Mouse (Mus musculus): ENCODE data around the gene Camk1d. TPM values are rescaled to one million over a fixed set of nuclear protein-coding genes. Genes with fewer than 3 reads are reported as not detected.

The Camk1d gene
- polyA plus RNA-seq, 1 experiment: 25.6 TPM

- H3K4me1 ChIP-seq (ENCODE audit: control insufficient read depth, insufficient read depth, low read length): peaks cover 3% of the 10 kb centered on the region; the same call in 1 of the 2 replicates
- H3K27me3 ChIP-seq (ENCODE audit: control insufficient read depth, insufficient read depth, low read length): no peaks in the 10 kb centered on the region
- 71% methylated on average over 9 of the region's 9 CpGs for WGBS
- DNase-seq: no peak
- no peak overlapping the region for H3K27ac ChIP-seq (ENCODE audit: insufficient read depth, low read length)
- H3K4me3 ChIP-seq (replicated peaks; ENCODE audit: insufficient read depth, low read depth, low read length): no peak overlapping the region
- TF ChIP-seq CTCF (IDR thresholded peaks at IDR 0.05; ENCODE audit: borderline replicate concordance, insufficient read depth, low read depth, low read length): no peak
- no peak for TF ChIP-seq POLR2A (IDR thresholded peaks at IDR 0.05; ENCODE audit: borderline replicate concordance, insufficient read depth, low read length)
These were observed 259.5 kb downstream of the Camk1d start for GRCm38 (mm10) chr2:5454830-5455229.

DNA sequence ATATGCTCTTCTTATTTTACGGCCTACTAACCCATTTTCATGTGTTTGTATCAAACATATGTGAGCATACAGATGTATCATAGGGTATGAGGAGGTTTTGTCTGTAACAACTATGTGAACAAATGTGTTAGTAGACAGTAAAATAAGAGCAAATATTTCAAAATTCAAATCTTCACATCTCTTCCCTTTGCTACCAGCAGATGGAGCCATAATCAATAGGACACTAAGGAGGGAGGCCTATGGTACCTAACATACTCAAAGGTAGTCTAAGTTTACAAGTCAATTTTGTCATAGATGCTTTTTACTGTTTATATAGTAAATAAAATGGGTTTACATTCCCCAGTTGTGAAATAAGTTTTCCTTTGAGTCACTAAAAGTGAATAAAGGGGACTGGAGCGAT is 262.7 kb downstream of the Camk1d start:
- peak in 1 of 2 experiments; percentile 19 for DNase-seq
- no peak overlapping the region for H3K27ac ChIP-seq (ENCODE audit: insufficient read depth, low read length)
- peaks cover 3% of the 10 kb centered on the region; the same call in 1 of the 2 replicates for H3K4me1 ChIP-seq (ENCODE audit: control insufficient read depth, insufficient read depth, low read length)
- no peak overlapping the region for H3K4me3 ChIP-seq (replicated peaks; ENCODE audit: insufficient read depth, low read depth, low read length)
- TF ChIP-seq CTCF (IDR thresholded peaks at IDR 0.05; ENCODE audit: borderline replicate concordance, insufficient read depth, low read depth, low read length) (no peak), POLR2A (IDR thresholded peaks at IDR 0.05; ENCODE audit: borderline replicate concordance, insufficient read depth, low read length) (no peak)
- 91% methylated on average over 2 of the region's 2 CpGs for WGBS
- no peaks in the 10 kb centered on the region for H3K27me3 ChIP-seq (ENCODE audit: control insufficient read depth, insufficient read depth, low read length)

DNA sequence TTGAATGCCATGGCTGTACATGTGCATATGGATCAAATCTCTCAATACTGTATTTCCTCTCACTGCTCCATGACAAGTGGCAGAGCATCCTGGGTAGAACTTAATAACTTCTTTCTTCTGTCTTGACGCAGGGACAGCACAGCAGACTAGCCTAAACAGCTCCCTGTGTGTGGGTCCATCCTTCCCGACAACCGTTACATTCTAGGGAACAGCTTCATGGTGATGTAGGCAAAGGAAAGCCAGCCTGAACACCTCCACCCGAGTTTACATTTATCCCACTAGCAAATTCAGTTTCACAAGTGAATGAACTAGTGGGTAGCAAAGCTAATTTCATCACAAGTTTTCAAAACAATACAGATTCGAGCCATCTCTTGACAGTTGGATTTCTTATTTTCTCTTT is 269.0 kb downstream of the Camk1d start:
- H3K4me1 ChIP-seq (ENCODE audit: control insufficient read depth, insufficient read depth, low read length): no peaks in the 10 kb centered on the region
- WGBS: 86% methylated on average over 5 of the region's 5 CpGs
- DNase-seq: no peak
- H3K27me3 ChIP-seq (ENCODE audit: control insufficient read depth, insufficient read depth, low read length): no peaks in the 10 kb centered on the region
- no peak overlapping the region for H3K27ac ChIP-seq (ENCODE audit: insufficient read depth, low read length)
- TF ChIP-seq POLR2A (IDR thresholded peaks at IDR 0.05; ENCODE audit: borderline replicate concordance, insufficient read depth, low read length) (no peak), CTCF (IDR thresholded peaks at IDR 0.05; ENCODE audit: borderline replicate concordance, insufficient read depth, low read depth, low read length) (no peak)
- no peak overlapping the region for H3K4me3 ChIP-seq (replicated peaks; ENCODE audit: insufficient read depth, low read depth, low read length)

- no peaks in the 10 kb centered on the region for H3K27me3 ChIP-seq (ENCODE audit: control insufficient read depth, insufficient read depth, low read length)
- WGBS: 71% methylated on average over 2 of the region's 2 CpGs
- H3K4me1 ChIP-seq (ENCODE audit: control insufficient read depth, insufficient read depth, low read length): peaks cover 7% of the 10 kb centered on the region; the same call in 1 of the 2 replicates
- H3K27ac ChIP-seq (ENCODE audit: insufficient read depth, low read length): no peak overlapping the region
- no peak overlapping the region for H3K4me3 ChIP-seq (replicated peaks; ENCODE audit: insufficient read depth, low read depth, low read length)
- no peak for DNase-seq
- TF ChIP-seq POLR2A (IDR thresholded peaks at IDR 0.05; ENCODE audit: borderline replicate concordance, insufficient read depth, low read length) (no peak), CTCF (IDR thresholded peaks at IDR 0.05; ENCODE audit: borderline replicate concordance, insufficient read depth, low read depth, low read length) (no peak)
These were observed 276.6 kb downstream of the Camk1d start for GRCm38 (mm10) chr2:5437690-5438089.

DNA sequence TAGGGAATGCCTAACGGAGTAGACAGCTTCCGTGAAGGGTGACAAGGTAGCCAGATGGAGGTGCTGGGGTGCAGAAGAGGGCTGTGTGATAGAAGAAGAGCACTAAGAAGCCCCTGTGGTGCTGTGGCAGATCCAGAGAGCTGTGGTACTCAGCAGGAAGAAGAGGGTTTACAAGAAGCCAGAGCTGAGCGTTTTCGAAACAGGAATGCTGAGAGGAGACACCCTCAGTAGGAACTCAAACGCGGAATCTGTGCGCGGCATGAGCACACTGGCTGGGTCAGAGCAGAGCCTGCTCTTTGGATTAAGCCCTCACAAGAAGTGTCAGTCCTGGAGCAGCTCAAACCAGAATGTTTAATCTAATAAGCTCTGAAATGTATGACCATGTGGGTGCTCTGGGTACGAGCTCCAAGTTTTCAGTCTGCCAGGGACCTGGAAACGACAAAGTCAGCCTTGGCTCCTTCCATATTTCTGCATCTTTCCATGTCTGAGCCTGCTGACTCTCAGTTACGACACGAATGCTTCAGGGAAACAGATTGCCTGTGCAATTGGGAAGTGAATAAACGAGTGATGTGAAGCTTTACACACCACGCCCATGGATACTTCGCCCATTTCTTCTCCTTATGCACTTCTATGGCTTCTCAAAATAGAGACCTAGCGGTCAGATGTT is 278.6 kb downstream of the Camk1d start:
- TF ChIP-seq CTCF (IDR thresholded peaks at IDR 0.05; ENCODE audit: borderline replicate concordance, insufficient read depth, low read depth, low read length) (no peak), POLR2A (IDR thresholded peaks at IDR 0.05; ENCODE audit: borderline replicate concordance, insufficient read depth, low read length) (no peak)

GRCm38 (mm10) chr2:5431309-5431708 is 283.0 kb downstream of the Camk1d start:
- Histone ChIP-seq H3K27ac (ENCODE audit: insufficient read depth, low read length) (no peak overlapping the region), H3K4me1 (ENCODE audit: control insufficient read depth, insufficient read depth, low read length) (peaks cover 7% of the 10 kb centered on the region; the same call in 1 of the 2 replicates), H3K27me3 (ENCODE audit: control insufficient read depth, insufficient read depth, low read length) (no peaks in the 10 kb centered on the region), H3K4me3 (replicated peaks; ENCODE audit: insufficient read depth, low read depth, low read length) (no peak overlapping the region)
- 68% methylated on average over 2 of the region's 2 CpGs for WGBS
- no peak for TF ChIP-seq POLR2A (IDR thresholded peaks at IDR 0.05; ENCODE audit: borderline replicate concordance, insufficient read depth, low read length)
- TF ChIP-seq CTCF (IDR thresholded peaks at IDR 0.05; ENCODE audit: borderline replicate concordance, insufficient read depth, low read depth, low read length): peak; percentile 60; the same call in 1 of the 2 replicates
- DNase-seq: no peak

More for the DNA sequence above, 278.6 kb downstream of the Camk1d start:
- H3K4me3 ChIP-seq (replicated peaks; ENCODE audit: insufficient read depth, low read depth, low read length): no peak overlapping the region
- 37% methylated on average over 16 of the region's 16 CpGs for WGBS
- no peak overlapping the region for H3K27ac ChIP-seq (ENCODE audit: insufficient read depth, low read length)
- no peaks in the 10 kb centered on the region for H3K27me3 ChIP-seq (ENCODE audit: control insufficient read depth, insufficient read depth, low read length)
- peaks cover 7% of the 10 kb centered on the region; the same call in 1 of the 2 replicates for H3K4me1 ChIP-seq (ENCODE audit: control insufficient read depth, insufficient read depth, low read length)
- DNase-seq: no peak

DNA sequence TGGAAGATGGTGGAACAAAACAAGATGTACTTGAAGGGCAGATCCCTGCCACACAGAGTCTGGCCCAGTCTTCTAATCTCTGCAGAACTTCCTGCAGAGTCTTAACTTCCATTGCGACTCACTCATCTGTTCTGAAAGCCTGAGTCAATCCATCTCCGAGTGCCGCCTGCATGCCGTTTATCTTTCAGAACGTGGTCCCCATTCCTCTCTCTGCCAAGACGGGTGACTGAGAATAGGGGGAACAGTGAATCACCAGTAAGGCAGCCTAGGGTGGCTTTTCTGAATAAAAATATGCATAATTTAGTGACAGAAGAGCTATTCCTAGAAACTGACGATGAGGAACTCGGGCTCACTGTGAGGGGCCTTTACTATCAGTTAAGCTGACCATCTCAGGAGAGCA is 284.4 kb downstream of the Camk1d start:
- H3K4me3 ChIP-seq (replicated peaks; ENCODE audit: insufficient read depth, low read depth, low read length): no peak overlapping the region
- WGBS: 59% methylated on average over 8 of the region's 8 CpGs
- H3K27me3 ChIP-seq (ENCODE audit: control insufficient read depth, insufficient read depth, low read length): no peaks in the 10 kb centered on the region
- H3K27ac ChIP-seq (ENCODE audit: insufficient read depth, low read length): no peak overlapping the region
- DNase-seq: no peak
- no peaks in the 10 kb centered on the region for H3K4me1 ChIP-seq (ENCODE audit: control insufficient read depth, insufficient read depth, low read length)
- no peak for TF ChIP-seq POLR2A (IDR thresholded peaks at IDR 0.05; ENCODE audit: borderline replicate concordance, insufficient read depth, low read length)
- TF ChIP-seq CTCF (IDR thresholded peaks at IDR 0.05; ENCODE audit: borderline replicate concordance, insufficient read depth, low read depth, low read length): no peak

DNA sequence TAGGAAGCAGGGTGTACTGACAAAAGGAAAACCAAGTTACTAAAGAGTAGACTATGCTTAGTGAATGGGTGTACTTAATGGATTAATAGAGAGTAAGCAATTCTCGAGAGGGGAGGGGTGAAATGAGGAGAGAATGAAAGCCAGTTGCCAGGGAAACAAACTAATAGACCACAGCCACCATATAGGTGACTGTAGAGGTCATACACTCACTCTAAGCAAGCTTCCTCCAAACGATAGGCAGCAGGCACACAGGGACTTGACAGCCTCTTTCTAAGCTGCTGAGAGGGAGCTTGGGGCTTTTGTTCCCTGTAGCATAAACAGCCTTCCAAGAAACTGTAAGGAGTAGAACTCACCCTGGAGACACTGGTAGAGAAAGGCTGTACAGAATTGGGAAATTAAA is 288.2 kb downstream of the Camk1d start:
- no peak for DNase-seq
- Histone ChIP-seq H3K27me3 (ENCODE audit: control insufficient read depth, insufficient read depth, low read length) (no peaks in the 10 kb centered on the region), H3K4me1 (ENCODE audit: control insufficient read depth, insufficient read depth, low read length) (peaks cover 4% of the 10 kb centered on the region; the same call in 1 of the 2 replicates), H3K4me3 (replicated peaks; ENCODE audit: insufficient read depth, low read depth, low read length) (no peak overlapping the region), H3K27ac (ENCODE audit: insufficient read depth, low read length) (no peak overlapping the region)
- 33% methylated on average over 2 of the region's 2 CpGs for WGBS
- TF ChIP-seq POLR2A (IDR thresholded peaks at IDR 0.05; ENCODE audit: borderline replicate concordance, insufficient read depth, low read length) (no peak), CTCF (IDR thresholded peaks at IDR 0.05; ENCODE audit: borderline replicate concordance, insufficient read depth, low read depth, low read length) (no peak)
